Mouse (Mus musculus): ENCODE data around the gene Gm10408. TPM values are rescaled to one million over a fixed set of nuclear protein-coding genes. Genes with fewer than 3 reads are reported as not detected.

The Gm10408 gene
- polyA plus RNA-seq (2015; fragmentation: Nextera tagmentation; extraction: Ambion mirVana), result 0.28 TPM in 1 of 2 replicates, not detected in the other

DNA sequence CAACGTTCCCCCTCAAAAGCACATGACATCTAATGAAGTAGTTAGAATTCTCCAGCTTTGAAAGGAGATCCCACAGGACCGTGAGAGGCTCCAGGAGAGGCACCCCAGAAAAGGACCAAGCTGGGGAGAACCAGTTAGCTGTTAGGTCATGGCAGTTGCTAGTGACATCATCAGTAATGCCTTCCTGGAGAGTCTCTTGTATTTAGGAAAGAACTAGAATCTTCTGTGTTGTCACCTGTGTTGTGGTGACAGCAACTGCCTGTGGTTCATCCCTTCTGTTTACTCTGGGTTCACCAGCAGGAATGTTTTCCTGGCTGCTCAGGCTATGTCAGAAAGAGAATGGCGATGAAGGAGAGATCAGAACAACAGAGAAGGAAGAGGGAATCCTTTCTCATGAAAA is at the start of gene Gm10408:
Gm10408 (plus strand) TSS at position 301 of the 400 bp plus-strand sequence.

DNA sequence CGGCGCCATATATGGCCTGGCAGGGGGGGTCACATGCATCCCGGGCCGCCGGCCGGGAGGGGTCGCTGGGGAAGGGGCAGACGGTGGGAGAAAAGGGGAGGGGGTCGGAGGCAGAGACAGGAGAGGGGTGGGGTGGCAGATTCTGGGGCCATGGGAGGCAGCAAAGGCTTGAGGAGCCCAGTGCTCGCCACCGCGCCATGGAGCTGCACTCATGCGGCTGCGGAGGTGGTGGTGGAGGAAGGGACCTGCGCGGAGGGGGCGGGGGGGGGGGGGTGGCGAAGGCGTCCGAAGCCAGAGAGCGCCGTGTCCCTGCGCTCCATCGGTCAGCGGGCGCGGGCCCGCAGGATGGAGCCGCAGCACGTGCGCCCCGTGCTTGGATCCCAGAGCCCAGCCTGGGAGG is 36.9 kb upstream of the Gm10408 start, which contains the start of gene Gm10409:
Gm10409 (plus strand) TSS at position 301 of the 400 bp plus-strand sequence.

DNA sequence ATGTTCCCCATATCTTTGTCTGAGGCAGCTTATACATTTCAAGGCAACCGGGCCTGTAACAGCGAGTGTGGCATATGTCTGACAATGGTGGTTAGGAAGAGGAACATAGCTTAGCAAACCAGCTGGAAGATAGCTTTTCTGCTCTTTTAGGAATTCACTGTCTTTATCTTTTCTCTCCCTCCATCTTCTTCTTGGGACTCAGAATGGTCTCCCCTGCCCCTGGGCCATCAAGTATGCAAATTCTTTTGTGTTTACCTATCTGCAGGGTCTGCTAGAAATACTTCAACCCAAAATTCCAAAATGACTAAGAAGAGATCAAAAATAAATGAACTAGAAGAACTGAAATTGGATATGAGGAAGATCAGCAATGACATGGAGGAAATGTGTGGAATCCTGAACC is 21.4 kb upstream of the Gm10408 start, which contains the start of gene Gm3005:
Gm3005 (plus strand) TSS at position 301 of the 400 bp plus-strand sequence.

Other genes with a start within 250 kb of the Gm10408 start
- gene D830030K20Rik, start 240.9 kb upstream of the Gm10408 start, polyA plus RNA-seq (2015; fragmentation: Nextera tagmentation; extraction: Ambion mirVana), result 35.0 and 44.1 TPM in 2 replicates
- gene Gm2956, start 116.8 kb upstream of the Gm10408 start, polyA plus RNA-seq (2015; fragmentation: Nextera tagmentation; extraction: Ambion mirVana), result 0.30 and 0.66 TPM in 2 replicates
- gene Gm10413, start 54.3 kb upstream of the Gm10408 start, polyA plus RNA-seq (2015; fragmentation: Nextera tagmentation; extraction: Ambion mirVana), result not detected in 2 replicates
- 19.3 and 21.4 TPM in 2 replicates for gene Gm10409, start 36.8 kb upstream of the Gm10408 start, polyA plus RNA-seq (2015; fragmentation: Nextera tagmentation; extraction: Ambion mirVana)
- 9.0 and 12.6 TPM in 2 replicates for gene Gm3005, start 21.3 kb upstream of the Gm10408 start, polyA plus RNA-seq (2015; fragmentation: Nextera tagmentation; extraction: Ambion mirVana)
- gene Gm3012, start 185.1 kb downstream of the Gm10408 start, polyA plus RNA-seq (2015; fragmentation: Nextera tagmentation; extraction: Ambion mirVana), result not detected in 2 replicates
- gene Gm3020, start 202.7 kb downstream of the Gm10408 start, polyA plus RNA-seq (2015; fragmentation: Nextera tagmentation; extraction: Ambion mirVana), result 19.3 and 21.4 TPM in 2 replicates
- not detected in 2 replicates for gene Gm3043, start 239.4 kb downstream of the Gm10408 start, polyA plus RNA-seq (2015; fragmentation: Nextera tagmentation; extraction: Ambion mirVana)